9 mouse cellular contexts compared by ENCODE assay signal in the genomic region with DNA sequence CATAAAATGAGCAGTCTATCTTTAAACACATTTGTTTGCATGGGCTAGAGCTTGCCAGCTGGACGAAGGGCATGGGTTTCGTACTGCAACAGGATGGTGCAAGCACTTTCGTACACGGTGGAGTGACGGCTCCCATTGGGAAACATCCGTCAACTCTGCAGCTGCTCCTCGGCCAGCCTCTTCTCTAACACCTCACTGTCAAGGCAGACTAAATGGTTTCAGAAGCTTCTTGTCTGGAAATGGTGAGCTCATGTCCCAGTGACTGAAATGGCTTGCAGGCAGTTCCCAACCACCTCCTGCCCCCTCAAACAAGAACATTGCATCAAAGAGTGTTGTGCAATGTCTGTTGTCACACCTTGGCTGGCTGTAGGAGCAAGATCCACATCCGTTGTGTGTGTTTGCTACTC.
DNase-seq lines count a peak whose midpoint lies in the region; ATAC-seq and TF ChIP-seq lines count a peak whose summit lies in the region.
"Had no signal": no experiment of that assay in that cellular context is flagged by ENCODE, and none has a peak within 500 bp of the region (broad histone marks: within the 10 kb centered on the region; RNA-seq: fewer than 3 reads in every experiment).

No protein-coding gene starts in this region.

- no peak for TF ChIP-seq POLR2A in limb, embryonic 14.5 days (IDR thresholded peaks at IDR 0.05; ENCODE audit: borderline replicate concordance, extremely low read depth, insufficient read depth, insufficient read length)

- no peak overlapping the region for H3K4me2 ChIP-seq in limb, embryonic 14.5 days (replicated peaks; ENCODE audit: low read depth, low read length, severe bottlenecking)
- no peak overlapping the region for H3K4me2 ChIP-seq in intestine, embryonic 16.5 days (ENCODE audit: low read depth, low read length)

- no peak overlapping the region for H3K9ac ChIP-seq in limb, embryonic 14.5 days (ENCODE audit: low read depth, low read length, severe bottlenecking)
- H3K9ac ChIP-seq in intestine, embryonic 16.5 days (ENCODE audit: low read depth, low read length), result no peak overlapping the region

- H3K27ac ChIP-seq in limb, embryonic 14.5 days (replicated peaks; ENCODE audit: low read depth, low read length), result no peak overlapping the region
- no peak overlapping the region for H3K27ac ChIP-seq in intestine, embryonic 16.5 days (ENCODE audit: low read length)

- no peak for DNase-seq in frontal cortex, adult 2 months (ENCODE audit: extremely low spot score in 1 of 2, low spot score in 1 of 2)
- DNase-seq in brain, adult 2 months (ENCODE audit: low read depth, low spot score), result peak; percentile 10
- peak; percentile 41 for DNase-seq in limb, embryonic 14.5 days (ENCODE audit: low spot score)
- DNase-seq in lung, postnatal 25 days (ENCODE audit: low spot score), result peak; percentile 67
- DNase-seq in cerebellum, postnatal 10 days, result no peak
- DNase-seq: spleen, adult 18-20 months had no signal

- H3K36me3 ChIP-seq in limb, embryonic 14.5 days (ENCODE audit: control insufficient read depth, insufficient read depth, low read length), result no peaks in the 10 kb centered on the region
- H3K36me3 ChIP-seq in intestine, embryonic 16.5 days (ENCODE audit: control insufficient read depth, insufficient read depth, low read length), result no peaks in the 10 kb centered on the region

- H3K4me1 ChIP-seq in limb, embryonic 14.5 days (ENCODE audit: control insufficient read depth, insufficient read depth, low read length), result peaks cover 3% of the 10 kb centered on the region
- H3K4me1 ChIP-seq in intestine, embryonic 16.5 days (ENCODE audit: control insufficient read depth, insufficient read depth, low read length), result no peaks in the 10 kb centered on the region

- H3K4me3 ChIP-seq in limb, embryonic 14.5 days (replicated peaks; ENCODE audit: low read length), result no peak overlapping the region
- H3K4me3 ChIP-seq in intestine, embryonic 16.5 days (ENCODE audit: low read length), result no peak overlapping the region

- WGBS in limb, embryonic 14.5 days, result 34% methylated on average over 8 of the region's 8 CpGs
- WGBS in intestine, embryonic 16.5 days, result 45% methylated on average over 8 of the region's 8 CpGs

- H3K27me3 ChIP-seq in limb, embryonic 14.5 days (ENCODE audit: control insufficient read depth, insufficient read depth, low read length), result no peaks in the 10 kb centered on the region
- no peaks in the 10 kb centered on the region for H3K27me3 ChIP-seq in intestine, embryonic 16.5 days (replicated peaks; ENCODE audit: control insufficient read depth, insufficient read depth, low read length)

- no peaks in the 10 kb centered on the region for H3K9me3 ChIP-seq in limb, embryonic 14.5 days (ENCODE audit: control insufficient read depth, low read length)
- H3K9me3 ChIP-seq in intestine, embryonic 16.5 days (ENCODE audit: control insufficient read depth, low read length), result no peaks in the 10 kb centered on the region

- peak; percentile 31; the same call in 1 of the 2 replicates for ATAC-seq in frontal cortex, adult (ENCODE audit: low TSS enrichment)
- ATAC-seq in limb, embryonic 14.5 days (ENCODE audit: low FRiP score, low read depth), result 0 out of 2 replicates have a peak, but pooled peaks have one; percentile 37
- no peak for ATAC-seq in cerebellum, adult (ENCODE audit: insufficient number of reproducible peaks, low FRiP score, low TSS enrichment)
- ATAC-seq in intestine, embryonic 16.5 days, result no peak

Comparison
In these comparisons a context has a peak if more than half of its experiments do, and no peak if none do; other contexts are left out.
1. ATAC-seq: peak in frontal cortex, adult (single experiment) and limb, embryonic 14.5 days (single experiment); none in cerebellum, adult (single experiment) and intestine, embryonic 16.5 days (single experiment).
2. DNase-seq: peak in brain, adult 2 months (single experiment), limb, embryonic 14.5 days (single experiment) and lung, postnatal 25 days (single experiment); none in frontal cortex, adult 2 months (0 of 2) and cerebellum, postnatal 10 days (0 of 2).